Mouse (Mus musculus): ENCODE data around the gene Pop7.

Gene Pop7

GRCm38 (mm10) chr5:137502667-137503110, 371 bp upstream of the Pop7 start:
- peak; percentile 77 to 83 for DNase-seq (ENCODE audit: low spot score in 2 of 2)

- no peak for DNase-seq (ENCODE audit: low spot score in 2 of 2)
Measured at GRCm38 (mm10) chr5:137500186-137500585, 2.1 kb downstream of the Pop7 start.

DNA sequence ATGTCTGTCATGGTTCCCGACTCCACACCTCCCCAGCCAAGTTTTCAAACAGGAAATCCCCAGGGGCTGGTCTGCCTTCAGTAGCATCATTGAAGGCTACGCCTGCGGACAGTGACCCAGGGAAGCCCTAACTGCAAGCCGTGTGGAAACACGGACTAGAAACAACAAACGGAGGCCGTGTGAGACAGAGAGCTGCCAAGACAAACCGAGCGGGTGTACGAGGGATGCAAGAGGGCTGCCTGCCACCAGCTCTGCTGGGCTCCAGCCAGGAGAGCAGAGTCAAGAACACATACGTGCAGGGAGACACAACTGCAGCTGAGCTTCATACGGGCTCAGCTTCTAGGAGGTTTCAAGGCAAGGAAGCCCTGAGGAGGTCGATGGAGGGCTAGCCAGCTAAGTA, 8.5 kb downstream of the Pop7 start:
- no peak for DNase-seq (ENCODE audit: low spot score in 2 of 2)

- DNase-seq (ENCODE audit: low spot score in 2 of 2): no peak
Measured at GRCm38 (mm10) chr5:137491559-137491958, 10.8 kb downstream of the Pop7 start.

DNA sequence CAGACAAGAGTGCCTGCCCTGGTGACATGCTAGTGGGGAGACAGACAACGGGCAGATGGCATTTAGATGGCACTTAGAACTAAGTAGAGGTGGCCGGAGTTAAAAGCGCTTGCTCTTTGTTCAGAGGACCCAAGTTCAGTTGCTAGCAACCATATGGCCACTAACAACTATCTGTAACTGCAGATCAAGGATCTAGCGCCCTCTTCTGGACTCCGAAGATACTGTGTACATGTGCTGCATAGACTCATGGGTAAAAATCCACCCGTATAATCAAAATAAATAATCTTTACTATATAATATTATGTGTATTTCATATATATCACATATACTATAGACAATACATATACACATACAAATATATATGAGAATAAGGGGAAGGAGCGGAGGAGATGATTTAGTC, 14.7 kb downstream of the Pop7 start:
- DNase-seq (ENCODE audit: low spot score in 2 of 2): no peak

- DNase-seq (ENCODE audit: low spot score in 2 of 2): no peak
Measured at GRCm38 (mm10) chr5:137485851-137486155, 16.5 kb downstream of the Pop7 start.

DNA sequence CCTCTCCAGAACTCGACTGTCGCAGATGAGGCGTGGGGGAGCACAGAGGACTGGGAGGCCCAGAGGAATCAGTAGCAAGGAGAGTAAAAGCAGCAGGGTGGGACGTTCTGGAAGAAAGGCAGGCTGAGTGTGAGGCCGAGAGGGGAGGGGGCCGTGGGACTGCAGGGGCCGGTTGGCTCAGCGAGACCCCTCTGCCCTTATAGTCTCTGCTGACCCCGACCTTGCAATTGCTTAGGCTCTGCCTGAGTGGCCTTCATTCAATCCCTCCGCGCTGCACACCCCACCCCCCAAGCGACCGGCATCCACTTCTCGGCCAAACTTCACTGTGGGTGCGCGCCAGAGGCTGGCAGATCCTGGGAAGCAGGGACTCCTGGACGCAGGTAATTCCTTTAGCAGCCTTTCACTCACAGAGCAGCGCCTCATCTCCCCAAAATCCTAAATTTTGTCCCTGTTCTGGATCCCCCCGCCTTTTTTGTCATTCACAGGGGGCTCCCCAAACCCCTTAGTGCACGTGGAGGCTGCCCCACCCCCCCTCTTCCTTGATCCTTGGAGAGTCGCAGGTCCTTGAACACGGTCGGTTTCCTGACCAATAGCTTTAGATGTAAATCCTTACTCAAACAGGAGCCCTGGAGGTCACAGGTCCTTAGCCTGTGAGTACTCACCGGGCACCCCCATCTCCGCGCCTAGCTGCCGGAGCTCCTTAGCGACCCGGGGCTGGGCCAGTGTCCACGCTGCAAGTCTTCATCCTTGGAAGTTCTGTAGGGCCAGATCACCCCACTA, 17.1 kb downstream of the Pop7 start:
- DNase-seq (ENCODE audit: low spot score in 2 of 2): no peak

DNA sequence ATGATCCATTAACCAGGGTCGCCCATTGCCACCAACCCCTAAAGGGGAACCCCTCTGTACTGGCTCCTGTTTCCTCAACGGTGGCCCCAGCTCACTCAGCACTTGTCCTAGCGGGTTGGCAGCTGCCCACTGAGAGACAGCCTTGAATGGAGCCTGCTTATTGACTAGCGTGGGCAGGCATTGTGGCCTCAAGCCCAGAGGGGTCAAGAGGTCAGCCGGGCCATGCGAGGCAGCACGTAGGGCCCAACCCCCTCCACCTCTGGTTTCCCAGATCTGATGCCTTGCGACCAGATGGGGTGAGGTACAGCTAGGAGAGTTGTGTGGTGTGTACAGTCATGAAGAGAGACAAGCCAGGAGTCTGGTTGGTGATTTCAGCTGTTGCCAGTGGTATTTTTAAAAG, 20.4 kb downstream of the Pop7 start:
- DNase-seq (ENCODE audit: low spot score in 2 of 2): no peak

- DNase-seq (ENCODE audit: low spot score in 2 of 2): peak; percentile 14 to 56
Measured at GRCm38 (mm10) chr5:137481138-137481537, 21.2 kb downstream of the Pop7 start.

DNA sequence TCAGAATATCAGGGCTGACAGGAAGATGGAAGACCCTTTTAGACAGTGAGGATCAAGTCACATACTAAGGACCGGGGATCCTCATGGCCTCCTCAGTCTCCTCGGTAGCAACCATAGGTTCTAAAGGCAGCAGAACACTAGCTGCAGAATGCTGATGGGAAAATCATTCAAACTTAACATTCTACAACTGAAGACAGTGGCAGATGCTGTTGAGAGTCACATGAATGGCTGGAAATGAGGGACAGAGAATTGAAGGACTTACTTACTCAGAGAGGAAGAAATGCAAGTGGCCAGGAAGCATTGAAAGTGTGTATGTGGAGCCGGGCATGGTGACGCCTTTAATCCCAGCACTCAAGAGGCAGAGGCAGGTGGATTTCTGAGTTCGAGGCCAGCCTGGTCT, 25.4 kb downstream of the Pop7 start, which contains the start of gene Zan:
Gene Zan (minus strand): TSS at position 101 of the 400 bp plus-strand sequence.
- DNase-seq (ENCODE audit: low spot score in 2 of 2): no peak

DNA sequence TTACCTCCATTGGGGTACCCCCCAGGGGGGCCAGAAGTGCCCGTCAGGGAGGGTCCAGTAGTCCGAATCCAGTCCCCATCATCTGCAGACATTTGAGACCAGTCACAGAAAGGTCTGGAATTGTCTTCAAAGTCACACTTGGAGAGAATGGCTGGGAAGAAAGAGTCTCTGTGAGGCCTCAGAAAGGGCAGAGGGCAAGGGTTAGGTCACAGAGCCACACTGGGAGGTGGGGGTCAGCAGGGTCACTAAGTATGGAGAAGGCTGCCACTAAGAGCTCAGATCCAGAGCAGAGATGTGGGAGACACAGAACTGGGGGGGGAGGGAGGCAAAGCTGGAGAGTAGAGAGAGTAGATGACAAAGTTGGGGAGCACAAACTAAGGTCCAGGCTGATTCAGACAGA, 28.0 kb downstream of the Pop7 start:
- no peak for DNase-seq (ENCODE audit: low spot score in 2 of 2)

GRCm38 (mm10) chr5:137472252-137472904, 29.9 kb downstream of the Pop7 start:
- no peak for DNase-seq (ENCODE audit: low spot score in 2 of 2)

GRCm38 (mm10) chr5:137466946-137467345, 35.4 kb downstream of the Pop7 start:
- no peak for DNase-seq (ENCODE audit: low spot score in 2 of 2)

DNA sequence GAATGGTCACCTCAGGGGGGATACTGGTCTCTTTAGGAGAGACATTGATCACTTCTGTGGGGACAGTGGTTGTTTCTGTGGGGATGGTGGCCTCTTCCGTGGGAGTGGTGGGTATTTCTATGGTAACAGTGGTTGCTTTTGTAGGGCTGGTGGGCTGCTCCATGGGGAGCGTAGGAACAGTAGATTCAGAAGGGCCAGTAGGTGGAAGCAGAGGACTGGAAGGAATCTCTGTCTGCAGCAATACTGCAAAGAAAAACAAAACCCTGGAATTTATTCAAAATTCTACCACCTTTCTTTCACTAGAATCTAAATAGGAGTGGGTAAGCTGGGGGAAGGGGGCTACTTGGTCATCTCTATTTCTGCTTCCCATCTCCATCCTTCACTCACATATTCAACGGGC, 37.3 kb downstream of the Pop7 start:
- no peak for DNase-seq (ENCODE audit: low spot score in 2 of 2)

GRCm38 (mm10) chr5:137455866-137456591, 46.3 kb downstream of the Pop7 start:
- DNase-seq (ENCODE audit: low spot score in 2 of 2): no peak

- DNase-seq (ENCODE audit: low spot score in 2 of 2): no peak
Measured at GRCm38 (mm10) chr5:137455206-137455605, 47.1 kb downstream of the Pop7 start.
